Mouse (Mus musculus) neural tube, embryonic 15.5 days (tissue): ENCODE measurements around the gene Gm2174. TPM values are rescaled to one million over a fixed set of nuclear protein-coding genes. Genes with fewer than 3 reads are reported as not detected.

Experiments
- ATAC-seq: fragments of 200-750 bp; cut with Nextera tagmentation; 2 replicates; pipeline ENCODE4 v1.8.0; 2017; ENCODE audit warnings: mild to moderate bottlenecking, moderate TSS enrichment, moderate library complexity; ENCODE audit not compliant: low FRiP score
- H3K27ac ChIP-seq: fragments of 300-500 bp; sonication (generic); replicated peaks from 2 replicates; pipeline ENCODE4 v1.5.1; 2015; ENCODE audit warnings: mild to moderate bottlenecking, inconsistent platforms
- H3K27me3 ChIP-seq: fragments of 300-500 bp; sonication (generic); replicated peaks from 2 replicates; pipeline ENCODE4 v1.6.1; 2015; ENCODE audit warnings: inconsistent platforms
- H3K36me3 ChIP-seq: fragments of 300-500 bp; sonication (generic); 2 replicates; pipeline ENCODE4 v1.6.1; 2015; ENCODE audit warnings: inconsistent platforms
- H3K4me1 ChIP-seq: fragments of 300-500 bp; sonication (generic); 2 replicates; pipeline ENCODE4 v1.6.1; 2015; ENCODE audit warnings: inconsistent platforms
- H3K4me2 ChIP-seq: fragments of 300-500 bp; sonication (generic); 2 replicates; pipeline ENCODE4 v1.6.1; 2015; ENCODE audit warnings: inconsistent platforms, mild to moderate bottlenecking, moderate library complexity
- H3K4me3 ChIP-seq: fragments of 300-500 bp; sonication (generic); replicated peaks from 2 replicates; pipeline ENCODE4 v1.5.1; 2015; ENCODE audit warnings: mild to moderate bottlenecking, inconsistent platforms
- H3K9ac ChIP-seq: fragments of 300-500 bp; sonication (generic); replicated peaks from 2 replicates; pipeline ENCODE4 v1.6.1; 2015; ENCODE audit warnings: mild to moderate bottlenecking, inconsistent platforms
- H3K9me3 ChIP-seq: fragments of 300-500 bp; sonication (generic); replicated peaks from 2 replicates; pipeline ENCODE4 v1.6.1; 2016; ENCODE audit warnings: inconsistent platforms
- WGBS: fragments of 180-500 bp; shearing (Covaris S2); methylation state at CpG from one replicate; pipeline ENCODE4 v1.1.7; 2015; ENCODE audit warnings: mixed read lengths; 5-methylcytosine and 5-hydroxymethylcytosine counted together
- polyA plus RNA-seq: library from polyadenylated mRNA; unstranded; fragments of >200 nt; fragmentation: Nextera tagmentation; extraction: Ambion mirVana; gene quantifications from 2 replicates; pipeline ENCODE4 v1.2.1, GENCODE M21; 2015

Gene Gm2174
- polyA plus RNA-seq, 1 experiment from 2014 or later, result 1.2 TPM

DNA sequence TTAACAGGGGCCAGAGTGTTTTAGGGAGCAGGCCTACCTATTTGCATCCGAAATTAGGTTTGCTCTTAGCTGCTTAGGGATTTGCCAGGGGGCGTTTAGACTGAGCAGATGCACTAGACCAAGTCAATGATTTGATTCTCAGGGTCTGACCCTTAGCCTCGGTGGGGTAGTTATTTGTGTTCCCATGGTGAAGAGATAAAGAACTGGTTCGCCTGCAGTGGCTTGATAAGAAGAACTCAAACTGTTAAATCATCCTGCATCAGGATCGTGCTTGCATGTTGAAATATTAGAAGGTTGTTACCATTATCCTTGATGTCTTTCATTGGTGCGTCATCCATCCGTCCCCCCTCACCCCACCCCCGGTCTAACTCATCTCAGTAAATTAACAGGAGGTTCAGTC, 8.6 kb downstream of the Gm2174 start:
- WGBS, result 21% methylated on average over 8 of the region's 8 CpGs
- no peaks in the 10 kb centered on the region for H3K9me3 ChIP-seq
- peaks cover 3% of the 10 kb centered on the region; the same call in 1 of the 2 replicates for H3K4me1 ChIP-seq
- H3K4me3 ChIP-seq, result peak overlapping the region; percentile 52
- H3K9ac ChIP-seq, result peak overlapping the region; percentile 41; the same call in 1 of the 2 replicates
- no peaks in the 10 kb centered on the region for H3K27me3 ChIP-seq
- peak overlapping the region; percentile 95 for H3K27ac ChIP-seq
- ATAC-seq, result peak; percentile 19
- no peaks in the 10 kb centered on the region for H3K36me3 ChIP-seq
- peak overlapping the region; percentile 60 for H3K4me2 ChIP-seq

DNA sequence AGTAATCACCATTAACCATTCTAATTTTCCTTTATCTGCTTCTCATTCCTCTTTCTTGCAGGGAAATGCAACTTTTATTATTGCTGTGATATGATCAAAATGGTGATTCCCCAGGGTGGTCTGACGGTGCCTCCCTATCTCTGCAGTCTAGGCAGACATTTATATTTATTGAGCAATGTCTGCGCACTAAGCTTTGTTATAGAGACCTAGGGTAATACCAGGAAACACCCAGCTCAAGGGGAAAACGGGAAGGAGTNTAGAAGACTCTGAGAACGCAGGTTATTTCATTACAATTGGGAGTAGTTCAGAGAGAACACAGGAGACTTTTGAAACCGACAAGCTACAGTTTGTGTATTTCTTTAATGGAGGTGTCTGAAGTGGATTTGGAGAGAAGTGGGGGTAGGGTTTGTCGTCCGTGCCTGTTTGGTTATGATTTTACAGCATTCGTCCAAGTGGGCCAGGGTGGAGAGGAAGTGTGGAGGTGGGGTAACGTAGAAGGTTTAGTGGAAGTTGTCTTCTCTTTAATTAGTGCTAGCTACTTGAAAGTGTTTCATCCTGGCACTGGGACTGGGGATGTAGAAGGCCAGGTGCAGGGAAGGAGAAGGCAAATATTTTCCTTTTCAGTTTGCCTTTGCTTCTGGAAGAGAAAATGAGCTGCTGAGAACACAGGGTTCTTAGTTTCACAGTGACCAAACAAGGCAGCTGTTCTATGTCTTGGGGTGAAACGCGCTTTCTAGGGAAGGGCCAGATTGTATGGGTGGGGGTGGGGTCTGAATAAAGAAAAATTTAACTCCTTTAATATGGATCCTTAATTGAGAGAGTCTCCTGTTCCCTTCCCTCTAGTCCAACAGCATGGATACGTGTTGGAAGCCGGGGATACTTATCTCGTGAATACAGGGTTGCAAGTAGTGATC, 14.5 kb downstream of the Gm2174 start:
- no peaks in the 10 kb centered on the region for H3K36me3 ChIP-seq
- ATAC-seq, result no peak
- H3K4me1 ChIP-seq, result no peaks in the 10 kb centered on the region
- no peak overlapping the region for H3K4me2 ChIP-seq
- no peaks in the 10 kb centered on the region for H3K9me3 ChIP-seq
- WGBS, result 70% methylated on average over 14 of the region's 14 CpGs
- H3K27me3 ChIP-seq, result no peaks in the 10 kb centered on the region
- no peak overlapping the region for H3K27ac ChIP-seq
- no peak overlapping the region for H3K9ac ChIP-seq
- H3K4me3 ChIP-seq, result no peak overlapping the region

DNA sequence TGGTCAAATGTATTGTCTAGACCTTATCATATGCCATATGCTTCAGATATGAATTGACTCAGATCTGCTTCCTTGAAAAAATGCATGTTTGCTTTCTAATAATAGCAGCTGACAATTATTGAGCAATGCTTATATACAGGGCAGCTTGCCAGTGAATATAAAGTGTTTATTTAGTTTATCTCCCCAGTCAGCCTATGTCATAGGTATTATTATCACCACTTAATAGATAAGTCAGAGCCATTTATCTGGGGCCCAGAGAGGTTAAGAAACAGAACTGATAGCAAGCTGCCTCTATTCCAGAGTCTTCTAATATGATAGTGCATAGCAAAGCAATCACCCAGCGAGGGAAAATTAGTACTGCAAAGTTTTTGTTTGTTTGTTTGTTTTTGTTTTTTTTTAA, 17.1 kb downstream of the Gm2174 start:
- H3K9ac ChIP-seq, result no peak overlapping the region
- H3K4me2 ChIP-seq, result no peak overlapping the region
- ATAC-seq, result no peak
- WGBS, result 82% methylated on average over 1 of the region's 1 CpGs
- H3K4me1 ChIP-seq, result no peaks in the 10 kb centered on the region
- H3K27me3 ChIP-seq, result no peaks in the 10 kb centered on the region
- H3K36me3 ChIP-seq, result no peaks in the 10 kb centered on the region
- no peaks in the 10 kb centered on the region for H3K9me3 ChIP-seq
- H3K27ac ChIP-seq, result no peak overlapping the region
- no peak overlapping the region for H3K4me3 ChIP-seq

DNA sequence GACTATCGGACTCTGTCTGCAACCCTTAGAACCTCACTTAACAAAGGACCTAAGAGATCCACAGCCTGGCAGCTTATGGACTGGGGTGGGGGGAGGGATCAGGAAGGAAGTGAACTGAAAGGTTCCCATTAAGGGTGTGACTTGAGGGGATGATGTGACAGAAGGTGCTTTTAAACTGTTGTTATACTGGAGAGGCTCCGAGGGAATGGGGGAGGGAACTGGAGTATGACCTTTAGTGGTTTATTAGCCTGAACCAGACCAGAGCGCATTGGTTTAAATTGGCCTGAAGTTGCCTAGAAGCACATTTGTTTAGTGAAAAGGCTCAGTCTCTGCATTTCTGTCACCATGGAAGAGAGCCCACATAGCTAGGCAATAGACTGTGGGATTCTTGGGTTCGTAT, 19.9 kb downstream of the Gm2174 start:
- Histone ChIP-seq H3K27me3 (no peaks in the 10 kb centered on the region), H3K4me2 (no peak overlapping the region), H3K4me1 (no peaks in the 10 kb centered on the region), H3K9me3 (no peaks in the 10 kb centered on the region), H3K36me3 (no peaks in the 10 kb centered on the region), H3K4me3 (no peak overlapping the region), H3K27ac (0 out of 2 replicates have a peak overlapping the region, but pooled peaks have one; percentile 5), H3K9ac (no peak overlapping the region)
- 59% methylated on average over 4 of the region's 4 CpGs for WGBS
- ATAC-seq, result peak; percentile 45; the same call in 1 of the 2 replicates

DNA sequence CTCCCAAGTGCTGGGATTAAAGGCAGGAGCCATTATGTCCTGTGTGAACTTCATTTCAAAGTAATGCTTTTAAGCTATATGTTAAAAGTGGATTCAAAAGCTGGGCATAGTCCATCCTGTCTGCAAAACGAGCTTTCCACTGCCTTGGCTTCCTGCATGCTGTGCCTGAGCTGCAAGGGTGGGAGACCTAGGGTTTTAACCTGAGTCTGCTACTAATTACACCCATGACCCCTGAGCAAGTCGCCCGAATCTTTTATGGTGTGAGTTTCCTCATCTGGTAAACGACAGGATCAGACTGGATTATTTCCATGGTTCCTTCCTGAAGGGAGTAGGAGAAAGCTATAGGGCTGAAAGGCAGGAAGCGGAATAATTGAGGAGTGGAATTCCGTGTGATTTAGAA, 20.7 kb downstream of the Gm2174 start:
- ATAC-seq, result no peak
- Histone ChIP-seq H3K27me3 (no peaks in the 10 kb centered on the region), H3K9ac (no peak overlapping the region), H3K9me3 (no peaks in the 10 kb centered on the region), H3K4me2 (no peak overlapping the region), H3K4me3 (no peak overlapping the region), H3K4me1 (no peaks in the 10 kb centered on the region), H3K27ac (peak overlapping the region; percentile 18; the same call in 1 of the 2 replicates), H3K36me3 (no peaks in the 10 kb centered on the region)
- 48% methylated on average over 6 of the region's 6 CpGs for WGBS

DNA sequence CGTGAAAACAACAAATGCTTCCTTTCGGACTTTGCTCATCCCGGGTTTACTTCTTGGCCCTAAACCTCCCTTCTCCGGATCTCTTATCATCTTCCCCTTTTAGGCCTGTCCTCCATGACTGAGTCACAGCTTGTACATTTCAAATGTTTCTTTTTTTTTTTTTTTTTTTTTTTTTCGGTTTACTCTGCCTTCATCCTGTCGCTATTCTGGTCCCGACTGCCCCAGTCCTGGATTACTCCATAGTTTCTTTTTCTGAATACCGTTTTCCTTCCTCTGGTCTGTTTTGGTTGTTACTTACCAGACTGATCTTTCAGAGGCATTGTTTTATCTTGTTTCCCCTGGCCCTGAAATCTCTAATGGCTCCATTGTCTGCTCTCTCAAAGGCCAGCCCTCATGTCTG, 26.3 kb downstream of the Gm2174 start:
- no peaks in the 10 kb centered on the region for H3K9me3 ChIP-seq
- H3K27me3 ChIP-seq, result no peaks in the 10 kb centered on the region
- no peaks in the 10 kb centered on the region for H3K36me3 ChIP-seq
- no peaks in the 10 kb centered on the region for H3K4me1 ChIP-seq
- no peak overlapping the region for H3K9ac ChIP-seq
- 73% methylated on average over 8 of the region's 8 CpGs for WGBS
- no peak for ATAC-seq
- no peak overlapping the region for H3K27ac ChIP-seq
- no peak overlapping the region for H3K4me2 ChIP-seq
- H3K4me3 ChIP-seq, result no peak overlapping the region

DNA sequence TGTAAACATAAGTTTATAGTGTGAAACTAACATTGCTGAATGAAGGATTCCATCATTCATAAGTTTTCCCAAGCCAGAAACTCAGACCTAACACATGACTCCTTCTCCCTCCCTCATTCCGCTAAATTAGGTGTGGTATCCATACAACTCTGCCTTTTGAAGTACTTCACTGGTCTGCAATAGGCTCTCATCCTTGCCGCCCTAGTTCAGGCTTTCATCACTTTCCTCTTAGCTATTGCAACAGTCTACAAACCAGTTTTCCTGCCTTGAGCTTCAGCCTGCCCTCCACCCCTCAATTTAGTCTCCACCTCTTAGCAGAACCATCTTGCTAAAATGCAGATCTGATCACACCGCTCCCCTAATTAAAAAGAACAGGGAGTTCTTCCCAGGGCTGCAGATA, 29.8 kb downstream of the Gm2174 start:
- ATAC-seq, result no peak

DNA sequence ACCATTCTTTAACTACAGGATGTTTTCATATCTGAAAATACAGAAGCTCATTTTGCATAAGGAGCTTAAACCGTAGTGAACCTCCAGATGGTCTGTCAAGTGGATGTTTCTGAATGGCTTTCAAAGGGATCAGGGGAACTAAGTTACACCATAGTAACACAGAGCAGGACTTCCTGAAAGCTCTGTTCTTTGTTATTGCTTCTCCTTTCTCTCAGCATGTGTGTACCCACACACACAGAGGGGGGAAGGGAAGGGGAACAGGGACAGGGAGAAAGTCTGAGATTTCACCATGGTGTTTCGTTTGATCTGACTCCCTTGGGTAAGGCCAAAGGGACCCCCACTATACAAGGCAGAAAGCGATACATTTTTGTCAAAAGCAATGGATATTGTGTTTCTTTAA, 34.1 kb downstream of the Gm2174 start:
- no peak overlapping the region for H3K9ac ChIP-seq
- H3K27me3 ChIP-seq, result no peaks in the 10 kb centered on the region
- H3K27ac ChIP-seq, result no peak overlapping the region
- no peak overlapping the region for H3K4me2 ChIP-seq
- no peaks in the 10 kb centered on the region for H3K9me3 ChIP-seq
- 0 out of 2 replicates have a peak, but pooled peaks cover 3% of the 10 kb centered on the region for H3K36me3 ChIP-seq
- 72% methylated on average over 3 of the region's 3 CpGs for WGBS
- ATAC-seq, result no peak
- no peaks in the 10 kb centered on the region for H3K4me1 ChIP-seq
- H3K4me3 ChIP-seq, result no peak overlapping the region

More for the DNA sequence above, 29.8 kb downstream of the Gm2174 start:
- H3K27me3 ChIP-seq, result no peaks in the 10 kb centered on the region
- WGBS, result 88% methylated on average over 3 of the region's 3 CpGs
- no peaks in the 10 kb centered on the region for H3K4me1 ChIP-seq
- no peak overlapping the region for H3K4me2 ChIP-seq
- H3K9ac ChIP-seq, result no peak overlapping the region
- no peaks in the 10 kb centered on the region for H3K9me3 ChIP-seq
- no peak overlapping the region for H3K27ac ChIP-seq
- H3K36me3 ChIP-seq, result 0 out of 2 replicates have a peak, but pooled peaks cover 3% of the 10 kb centered on the region
- no peak overlapping the region for H3K4me3 ChIP-seq

DNA sequence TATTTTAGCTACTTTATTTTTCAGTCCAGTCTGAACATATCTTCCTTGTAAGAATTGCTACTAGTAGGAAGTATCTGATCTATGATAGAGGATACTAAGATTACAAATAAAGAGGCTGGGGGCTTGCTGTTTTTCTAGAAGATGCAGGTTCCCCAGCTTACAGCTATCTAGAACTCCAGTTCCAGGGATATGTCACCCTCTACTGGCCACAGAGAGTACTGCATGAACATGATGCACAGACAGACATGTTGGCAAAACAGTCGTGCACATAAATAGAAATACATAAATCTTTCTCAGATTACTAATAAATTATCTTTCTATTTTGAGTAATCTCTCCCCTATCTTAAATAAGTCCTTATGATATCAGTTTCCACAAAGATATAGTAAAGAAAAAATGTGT, 42.0 kb downstream of the Gm2174 start:
- no peak overlapping the region for H3K4me3 ChIP-seq
- H3K4me2 ChIP-seq, result no peak overlapping the region
- no peak overlapping the region for H3K9ac ChIP-seq
- no peak for ATAC-seq
- no peak overlapping the region for H3K27ac ChIP-seq
- H3K4me1 ChIP-seq, result no peaks in the 10 kb centered on the region
- H3K9me3 ChIP-seq, result no peaks in the 10 kb centered on the region
- WGBS, result 16% methylated on average over 1 of the region's 1 CpGs
- H3K36me3 ChIP-seq, result no peaks in the 10 kb centered on the region
- H3K27me3 ChIP-seq, result no peaks in the 10 kb centered on the region

DNA sequence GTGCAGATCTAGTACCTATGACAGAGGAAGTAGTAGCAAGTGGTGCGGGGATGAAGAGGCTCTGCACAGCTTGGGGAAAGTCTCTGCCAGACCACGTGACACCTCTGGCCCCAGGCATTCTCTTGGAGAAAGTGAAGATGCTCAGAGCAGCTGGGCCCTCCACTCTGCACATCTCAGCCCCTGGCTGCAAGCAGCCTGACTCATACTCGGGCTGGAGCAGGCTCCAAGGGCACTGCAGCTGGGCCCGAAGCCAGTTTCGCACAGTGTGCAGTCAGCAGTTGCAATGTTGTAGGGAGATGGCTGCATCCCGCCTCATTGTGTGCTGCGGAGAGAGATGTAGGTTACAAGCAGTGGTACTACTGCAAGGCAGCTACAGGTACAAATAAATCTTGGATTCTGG, 49.5 kb downstream of the Gm2174 start:
- Histone ChIP-seq H3K4me1 (no peaks in the 10 kb centered on the region), H3K9me3 (no peaks in the 10 kb centered on the region), H3K4me3 (no peak overlapping the region), H3K27me3 (no peaks in the 10 kb centered on the region), H3K4me2 (no peak overlapping the region), H3K9ac (no peak overlapping the region), H3K36me3 (no peaks in the 10 kb centered on the region), H3K27ac (no peak overlapping the region)
- WGBS, result 87% methylated on average over 7 of the region's 7 CpGs
- no peak for ATAC-seq
